Mouse (Mus musculus): ENCODE results near the gene Ppp1r1b.

GRCm38 (mm10) chr11:98374266-98374665 lies 26.1 kb downstream of the Ppp1r1b start:
- TF ChIP-seq CTCF (IDR thresholded peaks at IDR 0.05; ENCODE audit: low read depth) (no peak), EP300 (IDR thresholded peaks at IDR 0.05; ENCODE audit: low read depth) (no peak)

Data from heart, postnatal 0 days (tissue).